Mouse (Mus musculus) kidney, adult 2 months (tissue): ENCODE data around the gene Ccdc65. TPM values are rescaled to one million over a fixed set of nuclear protein-coding genes. Genes with fewer than 3 reads are reported as not detected.

ENCODE experiments used
- DNase-seq: peaks from one replicate; pipeline ENCODE4 v3.0.0; 2021
- H3K27ac ChIP-seq: fragments of 200-500 bp; 2 replicates; pipeline ENCODE4 v1.5.1; 2012; ENCODE audit warnings: low read depth, low read length, control low read depth, inconsistent platforms; ENCODE audit not compliant: insufficient read depth
- H3K27me3 ChIP-seq: fragments of 200-500 bp; replicated peaks from 2 replicates; pipeline ENCODE4 v1.6.1; 2012; ENCODE audit warnings: mild to moderate bottlenecking, moderate library complexity, low read length, inconsistent platforms; ENCODE audit not compliant: control insufficient read depth, insufficient read depth
- H3K36me3 ChIP-seq: fragments of 200-500 bp; 2 replicates; pipeline ENCODE4 v1.6.1; 2012; ENCODE audit warnings: mild to moderate bottlenecking, moderate library complexity, low read length, inconsistent platforms; ENCODE audit not compliant: control insufficient read depth, insufficient read depth
- H3K4me1 ChIP-seq: fragments of 200-500 bp; 2 replicates; pipeline ENCODE4 v1.6.1; 2011; ENCODE audit warnings: low read length; ENCODE audit not compliant: control insufficient read depth, insufficient read depth
- H3K4me3 ChIP-seq: fragments of 200-500 bp; 2 replicates; pipeline ENCODE4 v1.5.1; 2011; ENCODE audit warnings: mild to moderate bottlenecking, low read depth, low read length, control low read depth; ENCODE audit not compliant: insufficient read depth
- CTCF ChIP-seq: fragments of 200-500 bp; conservative IDR thresholded peaks from 2 replicates; pipeline ENCODE4 v1.5.1; 2011; ENCODE audit warnings: low read depth, mild to moderate bottlenecking, control low read depth, low read length, moderate library complexity, mixed read lengths; ENCODE audit not compliant: insufficient read depth, insufficient read length
- POLR2A ChIP-seq: fragments of 200-500 bp; IDR thresholded peaks from one replicate; pipeline ENCODE4 v1.6.1; 2011; ENCODE audit warnings: low read depth, low read length, control low read depth
- WGBS: fragments of 180-500 bp; shearing (Covaris S2); methylation state at CpG from one replicate; pipeline ENCODE4 v1.1.7; 2018; 5-methylcytosine and 5-hydroxymethylcytosine counted together
- polyA plus RNA-seq: library from polyadenylated mRNA; depleted of rRNA; stranded (reverse); fragments of >200 nt; gene quantifications from 2 replicates; pipeline ENCODE4 v1.2.3, GENCODE M21; 2012

Ccdc65 gene
- polyA plus RNA-seq, 1 experiment: 0.42 TPM

DNA sequence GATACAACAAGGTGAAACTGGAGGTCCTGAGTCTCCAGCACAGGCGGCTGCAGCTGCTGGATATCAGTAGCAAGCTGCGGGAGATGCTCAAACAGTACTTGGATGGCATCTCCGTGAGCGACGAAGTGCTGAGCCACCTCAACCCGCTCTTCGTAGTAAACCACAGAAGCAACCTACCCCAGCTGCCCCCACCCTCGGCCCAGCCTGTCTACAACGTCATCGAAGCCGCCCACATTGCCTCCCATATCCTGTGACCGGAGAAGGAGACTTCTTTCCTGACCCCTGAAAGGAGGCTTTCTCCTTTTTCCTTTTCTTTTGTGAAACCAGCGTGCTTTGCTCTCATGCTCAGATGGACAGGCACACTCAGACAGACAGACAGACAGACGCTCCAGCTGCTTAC is 14.8 kb downstream of the Ccdc65 start:
- Histone ChIP-seq H3K4me3 (peak overlapping the region; percentile 16; the same call in 1 of the 2 replicates), H3K27ac (no peak overlapping the region), H3K27me3 (no peaks in the 10 kb centered on the region), H3K36me3 (no peaks in the 10 kb centered on the region), H3K4me1 (no peaks in the 10 kb centered on the region)
- DNase-seq: peak; percentile 25
- TF ChIP-seq CTCF (no peak), POLR2A (no peak)
- WGBS: 41% methylated on average over 14 of the region's 14 CpGs

- Histone ChIP-seq H3K27ac (no peak overlapping the region), H3K4me1 (peaks cover 5% of the 10 kb centered on the region; the same call in 1 of the 2 replicates), H3K36me3 (no peaks in the 10 kb centered on the region), H3K27me3 (no peaks in the 10 kb centered on the region), H3K4me3 (no peak overlapping the region)
- DNase-seq: no peak
- TF ChIP-seq POLR2A (no peak), CTCF (no peak)
- 34% methylated on average over 19 of the region's 19 CpGs for WGBS
Measured at GRCm38 (mm10) chr15:98724441-98724840, 16.4 kb downstream of the Ccdc65 start.

DNA sequence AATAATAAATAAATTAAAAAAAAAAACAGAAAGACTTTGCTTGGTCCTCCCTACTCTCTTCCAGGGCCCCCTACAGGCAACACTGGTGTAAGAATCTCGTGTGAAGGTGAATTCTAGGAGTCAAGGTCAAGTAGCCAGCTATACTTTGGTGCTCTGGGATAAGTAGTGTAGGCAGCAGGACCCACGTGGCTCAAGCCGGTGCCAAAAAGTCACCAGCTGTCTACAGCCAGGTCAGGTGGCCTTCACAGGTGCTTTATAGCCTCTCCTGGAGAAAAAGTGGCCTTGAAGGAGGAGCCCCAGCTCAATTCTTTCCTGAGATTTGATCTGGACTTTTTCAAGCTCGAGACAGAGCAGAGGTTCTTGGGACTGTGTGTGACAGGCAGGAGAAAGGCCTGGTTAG is 18.1 kb downstream of the Ccdc65 start:
- H3K36me3 ChIP-seq: no peaks in the 10 kb centered on the region
- WGBS: 76% methylated on average over 4 of the region's 4 CpGs
- no peak overlapping the region for H3K4me3 ChIP-seq
- TF ChIP-seq CTCF (no peak), POLR2A (no peak)
- no peaks in the 10 kb centered on the region for H3K27me3 ChIP-seq
- DNase-seq: peak; percentile 52
- H3K27ac ChIP-seq: no peak overlapping the region
- peaks cover 5% of the 10 kb centered on the region; the same call in 1 of the 2 replicates for H3K4me1 ChIP-seq

DNA sequence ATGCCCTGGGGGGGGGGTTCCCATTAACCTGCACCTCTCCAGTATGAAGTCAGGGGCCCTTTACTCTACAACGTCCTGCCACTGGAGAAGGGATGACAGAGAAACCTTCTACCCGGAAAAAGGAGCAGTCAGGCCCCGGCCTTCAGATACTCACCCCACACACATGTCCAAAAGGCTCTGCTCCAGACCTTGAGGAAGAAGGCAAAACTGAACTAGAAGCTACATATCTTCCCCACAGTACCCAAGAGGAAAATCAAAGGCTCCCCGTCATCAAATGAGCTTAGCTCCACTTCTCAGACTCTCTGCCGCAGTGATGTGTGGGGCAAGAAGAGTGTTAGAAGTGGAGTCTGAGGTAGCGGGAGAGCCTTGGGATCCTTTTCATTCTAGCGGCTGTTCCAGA is 18.7 kb downstream of the Ccdc65 start:
- Histone ChIP-seq H3K36me3 (no peaks in the 10 kb centered on the region), H3K4me3 (no peak overlapping the region)

DNA sequence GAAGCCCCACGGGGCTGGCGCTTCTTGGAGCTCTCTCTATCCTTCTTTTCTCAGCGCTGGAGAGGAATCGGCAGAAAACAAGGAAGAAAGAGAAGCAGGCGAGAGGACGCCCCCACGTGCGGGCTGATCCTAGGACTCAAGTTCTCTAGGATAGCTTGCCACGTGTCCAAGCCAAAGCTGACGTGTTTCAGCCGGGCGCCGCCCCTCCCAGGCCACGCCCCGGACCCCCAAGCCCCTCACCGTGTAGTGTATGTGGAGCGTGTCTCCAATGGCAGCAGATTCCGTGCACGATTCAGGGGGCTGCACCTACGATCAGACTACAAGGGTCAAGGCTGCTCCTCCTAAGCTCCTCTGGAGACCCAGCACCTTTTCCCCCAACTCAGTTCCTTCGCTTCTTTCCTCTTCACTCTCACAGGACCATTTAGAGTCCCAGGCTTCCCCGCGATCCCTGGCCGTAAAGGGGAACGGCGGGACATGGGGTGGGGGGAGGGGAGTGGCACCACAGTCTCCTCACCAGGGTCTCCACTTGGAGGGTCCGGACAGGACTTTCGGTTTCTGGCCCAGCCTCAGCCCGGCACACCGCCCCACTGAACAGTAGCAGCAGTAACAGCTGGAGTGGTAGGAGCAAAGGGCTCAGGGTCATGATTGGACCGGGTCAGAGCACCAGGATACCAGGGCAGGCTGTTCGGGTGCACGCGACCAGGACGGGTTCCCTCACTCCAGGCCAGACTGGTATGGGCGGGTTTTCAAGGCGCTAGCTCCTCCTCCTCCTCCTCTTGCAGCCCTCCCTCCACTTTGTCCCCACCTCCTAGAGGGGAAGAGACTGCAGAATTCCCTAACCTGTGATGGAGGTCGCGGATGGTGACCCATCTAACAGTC is 19.7 kb downstream of the Ccdc65 start, which contains the start of gene Fkbp11:
Gene Fkbp11 (minus strand): TSS at position 756 of the 879 bp plus-strand sequence.
- Histone ChIP-seq H3K36me3 (no peaks in the 10 kb centered on the region), H3K4me1 (peaks cover 5% of the 10 kb centered on the region; the same call in 1 of the 2 replicates), H3K4me3 (peak within 1 kb of the TSS; percentile 60), H3K27ac (no peak within 1 kb of the TSS), H3K27me3 (no peaks in the 10 kb centered on the region)
- WGBS: under 1% methylated on average over 39 of the region's 39 CpGs
- TF ChIP-seq CTCF: no peak
- TF ChIP-seq POLR2A: no peak
- DNase-seq: peak; percentile 85

More for the DNA sequence above, 18.7 kb downstream of the Ccdc65 start:
- DNase-seq: no peak
- Histone ChIP-seq H3K27me3 (no peaks in the 10 kb centered on the region), H3K4me1 (peaks cover 5% of the 10 kb centered on the region; the same call in 1 of the 2 replicates), H3K27ac (no peak overlapping the region)
- TF ChIP-seq CTCF (no peak), POLR2A (no peak)
- 73% methylated on average over 7 of the region's 7 CpGs for WGBS

GRCm38 (mm10) chr15:98728366-98728765 is 20.4 kb downstream of the Ccdc65 start:
- Histone ChIP-seq H3K4me3 (peak overlapping the region; percentile 60; the same call in 1 of the 2 replicates), H3K27ac (no peak overlapping the region), H3K27me3 (no peaks in the 10 kb centered on the region), H3K4me1 (peaks cover 5% of the 10 kb centered on the region; the same call in 1 of the 2 replicates), H3K36me3 (no peaks in the 10 kb centered on the region)
- 33% methylated on average over 9 of the region's 9 CpGs for WGBS
- peak; percentile 70 for DNase-seq
- TF ChIP-seq POLR2A: no peak
